Mouse (Mus musculus): Measurements from ENCODE around the gene Cfhr1.

Gene Cfhr1

DNA sequence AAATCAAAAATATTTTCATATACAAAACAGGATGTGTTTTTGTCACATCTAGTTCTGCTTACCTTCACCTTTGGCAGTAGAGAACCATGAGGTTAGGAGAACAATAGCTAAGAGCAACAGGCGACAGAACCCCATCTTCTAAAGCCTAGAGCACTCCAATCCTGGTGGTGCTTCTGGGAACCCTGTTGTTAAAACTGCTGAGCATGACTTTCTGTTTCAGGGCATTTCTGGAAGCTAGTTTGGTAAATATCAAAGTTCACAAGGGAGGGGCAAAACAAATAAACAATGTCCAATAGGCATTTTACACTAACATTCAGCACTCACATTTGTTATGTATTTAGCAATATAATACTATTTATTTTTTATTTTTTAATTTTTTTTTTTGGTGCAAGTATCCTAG, at the start of gene Cfhr1:
Cfhr1 (minus strand) TSS at position 249 of the 400 bp plus-strand sequence.
- DNase-seq, result no peak

DNA sequence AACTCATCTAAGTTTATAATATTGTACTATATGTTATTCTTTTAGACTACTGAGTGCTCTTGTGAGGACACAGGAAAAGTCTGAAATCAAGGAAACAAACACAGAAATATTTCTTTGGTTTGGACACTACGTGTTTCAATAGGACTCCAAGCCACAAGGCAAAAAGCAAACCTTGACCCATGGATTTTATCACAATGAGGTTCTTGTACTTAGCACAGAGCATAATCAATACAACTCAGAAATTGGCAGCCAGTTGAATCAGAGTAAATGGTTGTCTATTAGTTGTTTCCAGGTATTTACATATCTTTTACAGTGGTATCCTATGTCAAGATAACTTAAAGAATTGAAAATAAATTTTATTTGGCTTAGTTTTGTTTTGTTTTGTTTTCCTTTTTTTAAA, 8.8 kb downstream of the Cfhr1 start:
- DNase-seq, result no peak

DNA sequence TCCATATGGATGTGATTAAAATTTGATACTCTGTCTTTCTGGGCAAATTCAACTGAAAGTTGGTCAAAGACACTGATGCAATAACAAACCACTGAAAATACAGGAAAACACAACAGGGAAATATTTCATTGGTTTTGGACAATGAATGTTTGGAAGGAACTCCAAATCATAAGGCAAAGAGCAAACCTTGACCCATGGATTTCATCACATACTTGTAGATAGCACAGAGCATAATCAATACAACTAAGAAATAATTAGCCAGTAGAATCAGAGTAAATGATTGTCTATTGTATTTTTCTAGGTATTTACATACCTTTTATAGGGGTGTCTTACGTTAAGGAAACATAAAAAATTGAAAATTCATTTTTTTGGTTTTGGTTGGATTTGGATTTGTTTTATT, 11.5 kb downstream of the Cfhr1 start:
- no peak for DNase-seq

GRCm38 (mm10) chr1:139514556-139514955, 45.5 kb downstream of the Cfhr1 start:
- no peak for DNase-seq

DNA sequence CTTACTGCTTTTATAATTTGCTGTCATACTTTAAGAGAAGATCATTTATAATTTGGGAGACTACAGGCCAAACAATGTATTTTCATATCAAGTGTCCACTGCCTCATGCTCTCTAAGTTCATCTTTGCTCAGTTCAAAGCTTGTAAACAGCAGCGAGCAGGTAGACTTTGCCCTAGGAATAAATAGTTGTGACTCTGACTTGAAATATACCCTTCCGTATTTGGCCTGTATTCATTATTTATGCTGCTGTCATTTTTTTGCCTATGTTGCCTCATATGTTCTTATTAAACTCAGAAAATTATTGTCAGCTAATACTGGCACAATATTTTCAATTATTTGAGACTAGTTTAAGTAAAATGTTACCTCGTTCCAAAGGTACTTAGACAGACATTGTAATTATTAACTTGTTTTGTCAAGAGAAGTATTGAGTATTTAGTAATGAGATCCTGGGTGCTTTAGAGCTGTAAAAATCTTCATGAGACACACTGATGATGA, 58.8 kb downstream of the Cfhr1 start, which contains the start of gene F13b:
F13b (plus strand) TSS at position 445 of the 495 bp plus-strand sequence.
- DNase-seq, result no peak

- DNase-seq, result no peak
Measured at GRCm38 (mm10) chr1:139499751-139500150, 60.3 kb downstream of the Cfhr1 start.

All from right cerebral cortex, adult 18-20 months (tissue).